Mouse (Mus musculus) embryonic fibroblast, embryonic 13.5 days (primary cell): ENCODE measurements at regions not wholly inside any gene's neighbourhood (a gene's known extent, or its start where the extent isn't known, plus 50 kb on each side); places are given as distances from the start of the nearest gene placed in this dataset.
A peak's percentile ranks its signal among the peaks of the same experiment; 100 is the strongest.

Source experiments
- H3K27ac ChIP-seq: 2 replicates; pipeline ENCODE4 v1.5.1; 2012; ENCODE audit warnings: low read length, control low read depth, inconsistent platforms; ENCODE audit not compliant: insufficient read depth
- H3K4me1 ChIP-seq: 2 replicates; pipeline ENCODE4 v1.6.1; 2011; ENCODE audit warnings: low read length; ENCODE audit not compliant: control insufficient read depth, insufficient read depth
- H3K4me3 ChIP-seq: 2 replicates; pipeline ENCODE4 v1.5.1; 2011; ENCODE audit warnings: mild to moderate bottlenecking, control low read depth, low read length; ENCODE audit not compliant: insufficient read depth
- CTCF ChIP-seq: IDR thresholded peaks from 2 replicates; pipeline ENCODE4 v1.5.1; 2011; ENCODE audit warnings: mild to moderate bottlenecking, control low read depth, low read length, moderate library complexity, borderline replicate concordance; ENCODE audit not compliant: insufficient read depth
- POLR2A ChIP-seq: IDR thresholded peaks from 2 replicates; pipeline ENCODE4 v1.6.1; 2011; ENCODE audit warnings: low read depth, mild to moderate bottlenecking, control low read depth, low read length, moderate library complexity

DNA sequence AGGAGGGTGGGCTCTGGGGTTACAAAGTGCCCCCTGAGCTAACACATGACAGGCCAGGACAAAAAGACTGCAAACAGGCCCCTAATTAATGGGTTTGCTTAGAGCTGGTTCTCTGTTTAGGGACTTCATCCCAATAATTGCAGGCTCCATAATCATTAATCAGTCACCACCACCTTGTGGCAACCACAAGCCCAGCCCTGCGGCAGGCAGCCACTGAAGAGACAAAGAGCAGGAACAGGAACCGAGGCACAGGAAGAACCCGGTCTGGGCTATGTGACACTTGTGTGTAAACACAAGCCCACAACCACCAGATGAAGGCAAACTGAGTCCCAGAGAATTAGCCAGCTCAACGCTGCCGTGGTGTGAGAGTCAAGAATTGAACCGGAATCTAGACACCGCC lies 114.1 kb upstream of the Pkdcc start:
- peaks cover 5% of the 10 kb centered on the region; the same call in 1 of the 2 replicates for H3K4me1 ChIP-seq
- TF ChIP-seq CTCF (no peak), POLR2A (no peak)
- H3K27ac ChIP-seq = no peak overlapping the region
- no peak overlapping the region for H3K4me3 ChIP-seq

DNA sequence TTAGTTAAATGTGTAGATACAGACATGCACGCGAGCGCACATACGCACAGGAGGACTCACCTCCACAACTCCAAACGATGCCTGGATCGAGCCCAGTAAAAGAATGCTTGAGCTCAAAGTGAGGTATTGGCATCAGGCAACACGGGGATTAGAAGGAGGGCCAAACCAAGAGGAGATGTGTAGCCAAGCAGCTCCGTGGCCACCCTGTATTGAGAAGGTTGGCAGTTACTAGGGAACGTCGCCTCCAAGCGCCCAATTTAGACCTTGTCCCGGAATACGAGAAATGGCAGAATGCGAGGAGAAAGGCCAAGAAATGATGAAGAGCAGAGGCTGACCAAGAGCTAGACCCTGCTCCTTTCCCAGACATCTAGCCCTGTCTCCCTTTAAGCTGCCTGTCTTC lies 113.3 kb upstream of the Pkdcc start:
- no peaks in the 10 kb centered on the region for H3K4me1 ChIP-seq
- no peak overlapping the region for H3K27ac ChIP-seq
- no peak overlapping the region for H3K4me3 ChIP-seq
- TF ChIP-seq CTCF = no peak
- TF ChIP-seq POLR2A = no peak

DNA sequence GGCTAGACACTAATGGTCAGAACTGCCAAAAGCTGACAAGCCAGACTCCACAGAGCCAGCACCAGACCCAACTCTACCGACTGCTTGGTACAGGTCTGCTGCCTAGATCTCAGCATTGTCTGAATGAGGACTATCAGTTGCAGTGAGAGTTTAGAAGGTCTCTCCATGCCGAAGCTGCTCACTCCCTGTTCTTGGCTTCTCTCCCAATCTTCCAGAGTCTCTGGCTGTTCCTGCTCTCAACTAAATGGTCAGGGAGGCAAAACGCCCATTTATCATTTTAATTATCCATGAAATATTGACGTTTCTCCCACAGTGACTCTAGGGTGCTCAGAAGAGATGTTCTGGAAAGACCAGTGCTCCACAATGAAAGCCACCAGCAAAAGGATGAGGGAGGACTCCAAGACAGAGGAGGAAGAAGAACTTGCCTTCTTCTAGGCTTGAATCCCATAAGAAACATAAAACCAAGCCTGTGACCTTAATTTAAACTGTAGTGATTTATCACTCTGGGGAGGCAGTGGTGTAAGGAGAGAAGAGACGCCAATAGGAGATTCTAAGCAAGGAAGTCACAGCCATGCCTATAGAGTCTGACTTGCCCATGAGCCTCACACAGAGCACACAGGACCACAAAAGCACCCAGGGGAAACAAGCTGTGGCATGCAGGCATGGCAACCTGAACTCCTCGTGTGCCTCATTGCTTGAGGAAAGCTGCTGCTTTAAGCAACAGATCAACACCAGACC lies 112.2 kb upstream of the Pkdcc start:
- TF ChIP-seq CTCF (no peak), POLR2A (no peak)
- no peak overlapping the region for H3K4me3 ChIP-seq
- H3K4me1 ChIP-seq = no peaks in the 10 kb centered on the region
- no peak overlapping the region for H3K27ac ChIP-seq

- peaks cover 3% of the 10 kb centered on the region; the same call in 1 of the 2 replicates for H3K4me1 ChIP-seq
- H3K4me3 ChIP-seq = no peak overlapping the region
- TF ChIP-seq POLR2A = no peak
- no peak overlapping the region for H3K27ac ChIP-seq
Measured at GRCm38 (mm10) chr17:83108151-83108550, 106.9 kb upstream of the Pkdcc start.

DNA sequence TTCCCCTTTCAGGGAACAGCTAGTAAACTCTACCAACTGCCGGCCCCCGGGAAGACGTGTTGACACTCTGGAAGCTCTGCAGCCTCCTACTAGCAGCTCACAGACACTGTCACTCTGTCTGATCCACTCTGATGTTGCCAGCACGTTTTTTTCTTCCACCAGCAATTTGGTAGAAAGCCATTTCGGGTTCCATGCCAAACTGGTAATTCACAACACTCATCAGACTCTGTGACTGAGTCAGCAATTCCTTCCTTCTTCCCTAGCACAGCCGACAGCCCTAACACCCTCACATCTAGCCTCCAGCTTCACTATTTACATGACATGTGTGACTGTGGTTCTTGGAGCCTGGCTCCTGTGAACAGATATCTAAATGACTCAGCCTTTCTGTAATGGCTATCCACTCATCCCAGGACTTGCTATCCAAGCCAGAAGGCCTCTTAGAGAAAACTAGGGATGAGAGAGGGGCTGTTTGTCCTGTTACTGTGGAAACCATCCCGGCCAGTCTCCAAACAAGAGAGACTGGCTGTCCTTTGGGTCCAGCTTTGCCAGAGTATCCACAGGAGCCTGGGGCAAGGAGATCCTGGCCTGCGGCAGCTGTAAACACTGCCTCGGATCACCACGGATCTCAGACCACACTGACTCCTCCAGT lies 105.2 kb upstream of the Pkdcc start:
- Histone ChIP-seq H3K27ac (peak overlapping the region; percentile 72), H3K4me1 (peaks cover 3% of the 10 kb centered on the region; the same call in 1 of the 2 replicates), H3K4me3 (no peak overlapping the region)
- TF ChIP-seq CTCF (no peak), POLR2A (no peak)

GRCm38 (mm10) chr17:83110556-83110955 lies 104.5 kb upstream of the Pkdcc start:
- Histone ChIP-seq H3K27ac (peak overlapping the region; percentile 72), H3K4me3 (no peak overlapping the region), H3K4me1 (peaks cover 3% of the 10 kb centered on the region; the same call in 1 of the 2 replicates)
- TF ChIP-seq CTCF (no peak), POLR2A (no peak)

- H3K4me1 ChIP-seq = no peaks in the 10 kb centered on the region; the same call in 1 of the 2 replicates
- TF ChIP-seq POLR2A = no peak
- no peak for TF ChIP-seq CTCF
- H3K27ac ChIP-seq = no peak overlapping the region
- no peak overlapping the region for H3K4me3 ChIP-seq
Measured at GRCm38 (mm10) chr17:83115146-83115545, 99.9 kb upstream of the Pkdcc start.

GRCm38 (mm10) chr17:83115832-83116480 lies 99.1 kb upstream of the Pkdcc start:
- TF ChIP-seq POLR2A = no peak
- no peak for TF ChIP-seq CTCF
- H3K4me3 ChIP-seq = no peak overlapping the region
- no peak overlapping the region for H3K27ac ChIP-seq
- no peaks in the 10 kb centered on the region for H3K4me1 ChIP-seq

DNA sequence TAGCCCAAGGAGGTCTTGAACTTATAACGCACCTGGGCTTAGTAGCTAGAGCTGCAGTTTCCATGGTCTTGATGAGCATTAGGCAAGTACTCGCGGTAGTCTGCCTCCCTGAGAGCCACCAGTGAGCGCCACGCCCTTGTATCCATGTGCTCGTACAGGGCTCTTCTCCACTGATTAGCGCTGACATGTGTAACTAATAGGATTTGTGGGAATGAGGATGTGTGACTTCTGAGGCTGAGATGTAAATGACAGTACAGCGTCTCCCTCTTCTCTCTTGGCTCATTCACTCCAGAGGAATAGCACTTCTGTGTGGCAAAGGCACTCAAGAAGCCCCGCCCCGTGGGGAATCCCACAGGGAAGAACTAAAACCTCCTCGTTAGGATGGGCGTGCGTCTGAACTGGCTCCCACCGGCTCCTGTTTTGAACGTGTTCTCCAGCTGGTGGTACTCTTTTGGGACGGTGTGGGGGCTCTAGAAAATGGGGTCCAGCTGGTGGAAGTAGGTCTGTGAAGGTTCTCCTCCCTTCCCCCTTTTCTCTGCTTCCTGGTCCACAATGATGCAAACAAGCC lies 94.3 kb upstream of the Pkdcc start:
- no peak overlapping the region for H3K4me3 ChIP-seq
- H3K27ac ChIP-seq = no peak overlapping the region
- no peaks in the 10 kb centered on the region for H3K4me1 ChIP-seq
- TF ChIP-seq CTCF (no peak), POLR2A (no peak)

DNA sequence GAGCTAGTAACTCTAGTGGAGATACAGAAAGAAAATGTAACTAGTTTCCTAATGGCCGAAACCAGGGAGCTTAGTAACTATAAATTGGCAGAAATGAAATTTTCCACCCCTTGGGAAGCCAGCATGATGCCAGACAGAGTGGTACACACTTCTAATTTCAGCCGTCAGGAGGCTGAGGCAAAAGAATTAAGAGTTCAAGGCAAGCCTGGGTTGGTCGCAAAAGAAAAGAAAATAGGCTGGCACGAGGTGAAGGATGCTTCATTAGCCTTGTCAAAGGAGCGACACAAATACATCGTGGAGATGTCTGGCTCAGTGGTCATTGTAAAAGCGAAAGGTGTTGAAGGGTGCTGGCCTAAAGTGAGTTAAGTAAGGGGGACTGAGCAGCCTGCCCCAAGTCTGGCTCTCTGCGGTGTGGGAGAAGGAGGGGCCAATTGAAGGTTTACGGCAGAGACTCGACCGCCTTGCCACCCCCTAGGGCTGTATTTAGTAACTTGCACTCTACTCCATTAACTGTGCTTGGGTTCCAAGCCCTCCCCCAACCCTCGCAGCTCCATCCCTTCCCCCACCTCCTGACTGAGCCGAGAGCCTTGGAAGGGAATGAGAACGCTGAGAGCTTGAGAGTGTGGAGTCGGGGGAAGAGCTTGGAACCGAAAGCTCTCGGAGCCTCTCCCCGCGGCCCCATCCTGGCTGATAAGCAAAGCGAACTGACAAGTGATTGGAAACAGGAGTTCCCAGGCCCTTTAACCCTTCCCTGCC lies 92.4 kb upstream of the Pkdcc start:
- Histone ChIP-seq H3K4me3 (no peak overlapping the region; the same call in 1 of the 2 replicates), H3K4me1 (no peaks in the 10 kb centered on the region), H3K27ac (no peak overlapping the region)
- TF ChIP-seq CTCF (no peak), POLR2A (no peak)
